Mouse (Mus musculus): ENCODE data around the gene Cep83. TPM values are rescaled to one million over a fixed set of nuclear protein-coding genes. Genes with fewer than 3 reads are reported as not detected.

Cep83 gene
- polyA plus RNA-seq, 1 experiment from 2014 or later: 17.0 TPM

- no peak overlapping the region for H3K4me2 ChIP-seq (ENCODE audit: low read length)
- no peak overlapping the region for H3K4me3 ChIP-seq (ENCODE audit: low read length)
- no peaks in the 10 kb centered on the region for H3K27me3 ChIP-seq (replicated peaks; ENCODE audit: control insufficient read depth, insufficient read depth, low read length)
- no peaks in the 10 kb centered on the region for H3K4me1 ChIP-seq (ENCODE audit: control insufficient read depth, insufficient read depth, low read depth, low read length)
- H3K36me3 ChIP-seq (ENCODE audit: control insufficient read depth, insufficient read depth, low read length): peaks cover 5% of the 10 kb centered on the region
- no peak overlapping the region for H3K27ac ChIP-seq (ENCODE audit: low read depth, low read length)
- WGBS: 89% methylated on average over 5 of the region's 5 CpGs
- no peak overlapping the region for H3K9ac ChIP-seq (ENCODE audit: low read depth, low read length)
- no peak for ATAC-seq
- no peaks in the 10 kb centered on the region for H3K9me3 ChIP-seq (ENCODE audit: control insufficient read depth, low read length)
Observed at GRCm38 (mm10) chr10:94794666-94795244, 106.3 kb downstream of the Cep83 start.

- Histone ChIP-seq H3K4me1 (ENCODE audit: control insufficient read depth, insufficient read depth, low read depth, low read length) (no peaks in the 10 kb centered on the region), H3K36me3 (ENCODE audit: control insufficient read depth, insufficient read depth, low read length) (peaks cover 4% of the 10 kb centered on the region), H3K9ac (ENCODE audit: low read depth, low read length) (no peak overlapping the region), H3K4me3 (ENCODE audit: low read length) (no peak overlapping the region), H3K27me3 (replicated peaks; ENCODE audit: control insufficient read depth, insufficient read depth, low read length) (no peaks in the 10 kb centered on the region), H3K9me3 (ENCODE audit: control insufficient read depth, low read length) (no peaks in the 10 kb centered on the region), H3K27ac (ENCODE audit: low read depth, low read length) (no peak overlapping the region), H3K4me2 (ENCODE audit: low read length) (no peak overlapping the region)
- WGBS: 86% methylated on average over 5 of the region's 5 CpGs
- no peak for ATAC-seq
Observed at GRCm38 (mm10) chr10:94798128-94798527, 109.7 kb downstream of the Cep83 start.

DNA sequence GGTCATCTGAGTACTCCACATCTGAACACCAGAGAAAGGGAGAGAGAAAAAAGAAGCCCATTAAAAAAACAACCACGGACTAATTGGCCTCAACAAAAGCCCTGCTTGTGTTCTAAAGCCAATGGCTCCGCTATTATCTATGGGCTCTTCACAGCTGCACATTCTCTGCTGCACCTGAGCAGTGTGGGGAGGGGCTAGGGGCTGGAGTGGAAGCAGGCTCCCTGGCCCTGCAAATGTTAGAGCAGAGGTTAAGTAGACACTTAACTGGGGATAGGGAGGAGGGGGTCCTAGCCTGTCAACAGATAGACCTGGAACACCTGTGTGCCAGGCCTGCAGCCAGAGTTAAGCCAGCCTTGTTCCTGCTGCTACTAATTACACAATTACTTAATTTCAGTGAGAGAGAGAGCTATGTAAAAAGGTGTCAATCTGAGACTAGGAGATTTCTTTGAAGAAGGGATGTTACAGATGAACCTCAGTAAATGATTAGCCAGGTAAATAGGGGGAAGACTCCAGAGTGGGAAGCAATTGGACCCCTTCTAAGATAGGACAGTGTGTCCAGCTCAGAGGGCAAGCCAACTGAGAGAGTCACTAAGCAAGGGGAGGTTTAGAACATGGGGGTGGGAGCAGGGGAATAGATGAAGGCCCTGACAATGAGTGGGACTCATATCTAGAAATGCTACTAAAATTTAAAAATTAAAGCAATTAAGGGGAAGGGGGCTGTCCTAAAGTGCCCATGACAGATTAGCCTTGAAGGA lies 111.2 kb downstream of the Cep83 start:
- peak; percentile 60 for ATAC-seq
- Histone ChIP-seq H3K9me3 (ENCODE audit: control insufficient read depth, low read length) (no peaks in the 10 kb centered on the region), H3K27ac (ENCODE audit: low read depth, low read length) (no peak overlapping the region), H3K36me3 (ENCODE audit: control insufficient read depth, insufficient read depth, low read length) (peaks cover 2% of the 10 kb centered on the region), H3K9ac (ENCODE audit: low read depth, low read length) (no peak overlapping the region), H3K4me2 (ENCODE audit: low read length) (no peak overlapping the region), H3K4me1 (ENCODE audit: control insufficient read depth, insufficient read depth, low read depth, low read length) (peaks cover 2% of the 10 kb centered on the region; the same call in 1 of the 2 replicates), H3K4me3 (ENCODE audit: low read length) (no peak overlapping the region), H3K27me3 (replicated peaks; ENCODE audit: control insufficient read depth, insufficient read depth, low read length) (no peaks in the 10 kb centered on the region)
- 31% methylated on average over 2 of the region's 2 CpGs for WGBS

DNA sequence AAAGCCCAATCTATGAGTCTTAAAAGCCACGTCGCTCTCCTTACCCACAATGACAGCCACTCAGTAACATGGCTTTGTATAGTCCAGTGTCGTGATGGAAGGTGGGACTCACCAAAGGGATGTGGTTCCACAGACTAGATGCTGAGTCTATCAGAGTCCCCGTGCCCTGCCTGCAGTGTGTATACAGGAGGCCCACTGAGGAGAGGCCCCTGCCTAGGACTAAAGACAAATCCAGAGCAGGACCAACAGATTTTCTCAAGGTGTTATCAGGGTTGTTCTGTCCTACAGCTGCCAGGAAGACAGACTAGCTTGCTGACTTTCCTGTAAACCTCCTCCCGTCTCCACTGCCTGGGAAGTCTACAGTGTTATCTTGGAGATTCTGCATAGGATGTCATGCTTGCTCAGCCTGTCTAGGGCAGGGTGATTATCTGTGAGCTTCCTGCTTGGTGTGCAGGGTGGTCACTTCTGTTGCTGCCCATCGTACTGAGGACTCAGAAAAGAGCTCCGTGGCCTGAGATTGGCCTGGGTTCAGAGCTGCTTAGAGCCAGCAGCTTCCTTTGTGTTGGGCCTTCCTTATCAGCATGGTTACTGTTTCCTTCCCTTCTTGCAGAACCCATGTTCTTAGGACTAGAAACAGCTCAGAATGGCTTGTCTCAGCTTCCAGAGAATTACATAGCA lies 112.4 kb downstream of the Cep83 start:
- no peaks in the 10 kb centered on the region for H3K9me3 ChIP-seq (ENCODE audit: control insufficient read depth, low read length)
- H3K27me3 ChIP-seq (replicated peaks; ENCODE audit: control insufficient read depth, insufficient read depth, low read length): no peaks in the 10 kb centered on the region
- H3K4me1 ChIP-seq (ENCODE audit: control insufficient read depth, insufficient read depth, low read depth, low read length): peaks cover 2% of the 10 kb centered on the region; the same call in 1 of the 2 replicates
- 85% methylated on average over 7 of the region's 7 CpGs for WGBS
- no peak overlapping the region for H3K27ac ChIP-seq (ENCODE audit: low read depth, low read length)
- no peak for ATAC-seq
- H3K9ac ChIP-seq (ENCODE audit: low read depth, low read length): no peak overlapping the region
- H3K36me3 ChIP-seq (ENCODE audit: control insufficient read depth, insufficient read depth, low read length): peaks cover 2% of the 10 kb centered on the region
- no peak overlapping the region for H3K4me2 ChIP-seq (ENCODE audit: low read length)
- H3K4me3 ChIP-seq (ENCODE audit: low read length): no peak overlapping the region

DNA sequence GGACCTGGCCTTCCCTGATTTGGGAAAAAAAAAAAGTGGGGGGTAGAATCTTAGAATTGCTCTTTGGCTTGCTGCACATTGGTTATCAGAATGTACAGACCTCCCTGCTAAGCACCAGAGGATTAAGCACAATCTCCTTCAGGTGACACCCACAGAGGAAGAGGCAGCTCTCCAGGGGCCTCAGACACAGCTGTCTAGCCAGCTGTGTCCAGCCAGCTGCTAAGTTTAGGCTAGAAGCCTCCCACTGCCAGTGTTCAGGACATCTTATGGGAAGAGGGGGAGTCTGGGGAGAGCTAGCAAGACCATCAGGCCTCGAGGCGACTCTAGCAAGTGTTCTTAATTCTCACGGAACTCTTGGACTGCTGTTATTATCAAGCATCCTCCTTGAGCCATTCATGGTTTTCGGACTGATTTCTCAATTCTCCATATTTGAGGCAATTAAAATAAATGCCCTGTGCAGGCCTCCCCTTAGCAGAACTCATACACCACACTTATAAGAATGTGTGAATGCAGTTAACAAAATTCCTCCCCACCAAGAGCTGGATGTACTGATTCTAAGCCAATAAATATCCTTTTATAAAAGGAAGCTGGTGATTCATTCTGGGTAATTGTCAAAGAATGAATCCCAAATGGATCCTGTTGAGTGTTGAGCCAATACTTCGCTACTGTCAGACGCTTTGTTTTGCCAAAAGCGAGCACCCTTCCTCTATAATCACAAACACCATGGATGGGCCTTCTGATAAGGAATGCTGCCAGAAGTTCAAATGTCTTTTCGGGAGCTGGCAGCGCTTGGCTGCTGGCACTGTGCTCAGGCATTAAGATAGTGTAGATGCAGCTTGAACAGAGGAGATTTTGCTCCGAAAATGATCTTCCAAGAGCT lies 115.8 kb downstream of the Cep83 start:
- no peak for ATAC-seq
- WGBS: 67% methylated on average over 10 of the region's 10 CpGs
- Histone ChIP-seq H3K36me3 (ENCODE audit: control insufficient read depth, insufficient read depth, low read length) (peaks cover 2% of the 10 kb centered on the region; the same call in 1 of the 2 replicates), H3K9ac (ENCODE audit: low read depth, low read length) (no peak overlapping the region), H3K27ac (ENCODE audit: low read depth, low read length) (no peak overlapping the region), H3K4me2 (ENCODE audit: low read length) (no peak overlapping the region), H3K4me3 (ENCODE audit: low read length) (no peak overlapping the region), H3K27me3 (replicated peaks; ENCODE audit: control insufficient read depth, insufficient read depth, low read length) (no peaks in the 10 kb centered on the region), H3K4me1 (ENCODE audit: control insufficient read depth, insufficient read depth, low read depth, low read length) (peaks cover 2% of the 10 kb centered on the region; the same call in 1 of the 2 replicates), H3K9me3 (ENCODE audit: control insufficient read depth, low read length) (no peaks in the 10 kb centered on the region)

DNA sequence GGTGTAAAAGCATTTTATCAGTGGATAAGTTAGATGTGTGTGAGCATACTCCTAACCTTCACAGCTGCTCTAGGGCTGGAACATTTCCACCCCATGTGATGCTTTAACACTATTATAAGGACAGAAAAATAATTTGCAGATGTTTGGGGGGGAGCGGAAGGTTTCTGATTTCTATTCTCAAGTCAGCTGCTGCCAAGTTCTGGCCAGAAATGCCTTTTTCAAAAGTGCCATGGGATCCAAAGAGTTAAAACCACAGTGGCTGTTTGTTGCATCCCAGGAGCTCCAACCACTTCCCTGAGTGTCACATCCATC lies 116.4 kb downstream of the Cep83 start:
- H3K27ac ChIP-seq (ENCODE audit: low read depth, low read length): no peak overlapping the region

GRCm38 (mm10) chr10:94807323-94807722 lies 118.9 kb downstream of the Cep83 start:
- no peak for ATAC-seq

More for the DNA sequence above, 116.4 kb downstream of the Cep83 start:
- ATAC-seq: no peak
- H3K9ac ChIP-seq (ENCODE audit: low read depth, low read length): no peak overlapping the region
- peaks cover 2% of the 10 kb centered on the region; the same call in 1 of the 2 replicates for H3K4me1 ChIP-seq (ENCODE audit: control insufficient read depth, insufficient read depth, low read depth, low read length)
- H3K4me3 ChIP-seq (ENCODE audit: low read length): no peak overlapping the region
- peaks cover 2% of the 10 kb centered on the region; the same call in 1 of the 2 replicates for H3K36me3 ChIP-seq (ENCODE audit: control insufficient read depth, insufficient read depth, low read length)
- WGBS: 94% methylated on average over 1 of the region's 1 CpGs
- no peaks in the 10 kb centered on the region for H3K27me3 ChIP-seq (replicated peaks; ENCODE audit: control insufficient read depth, insufficient read depth, low read length)
- H3K9me3 ChIP-seq (ENCODE audit: control insufficient read depth, low read length): no peaks in the 10 kb centered on the region
- H3K4me2 ChIP-seq (ENCODE audit: low read length): no peak overlapping the region

GRCm38 (mm10) chr10:94808275-94808674 lies 119.8 kb downstream of the Cep83 start:
- 71% methylated on average over 6 of the region's 6 CpGs for WGBS
- Histone ChIP-seq H3K4me3 (ENCODE audit: low read length) (no peak overlapping the region), H3K9ac (ENCODE audit: low read depth, low read length) (no peak overlapping the region), H3K9me3 (ENCODE audit: control insufficient read depth, low read length) (no peaks in the 10 kb centered on the region), H3K27me3 (replicated peaks; ENCODE audit: control insufficient read depth, insufficient read depth, low read length) (no peaks in the 10 kb centered on the region), H3K4me1 (ENCODE audit: control insufficient read depth, insufficient read depth, low read depth, low read length) (peaks cover 2% of the 10 kb centered on the region), H3K4me2 (ENCODE audit: low read length) (no peak overlapping the region), H3K36me3 (ENCODE audit: control insufficient read depth, insufficient read depth, low read length) (no peaks in the 10 kb centered on the region), H3K27ac (ENCODE audit: low read depth, low read length) (no peak overlapping the region)
- ATAC-seq: peak; percentile 57

More at GRCm38 (mm10) chr10:94807323-94807722, 118.9 kb downstream of the Cep83 start:
- H3K27me3 ChIP-seq (replicated peaks; ENCODE audit: control insufficient read depth, insufficient read depth, low read length): no peaks in the 10 kb centered on the region
- no peak overlapping the region for H3K27ac ChIP-seq (ENCODE audit: low read depth, low read length)
- H3K4me3 ChIP-seq (ENCODE audit: low read length): no peak overlapping the region
- no peaks in the 10 kb centered on the region for H3K9me3 ChIP-seq (ENCODE audit: control insufficient read depth, low read length)
- no peaks in the 10 kb centered on the region for H3K36me3 ChIP-seq (ENCODE audit: control insufficient read depth, insufficient read depth, low read length)
- 79% methylated on average over 7 of the region's 7 CpGs for WGBS
- no peak overlapping the region for H3K4me2 ChIP-seq (ENCODE audit: low read length)
- H3K9ac ChIP-seq (ENCODE audit: low read depth, low read length): no peak overlapping the region
- peaks cover 2% of the 10 kb centered on the region for H3K4me1 ChIP-seq (ENCODE audit: control insufficient read depth, insufficient read depth, low read depth, low read length)
